ENCODE assay signal across 8 mouse cellular contexts in genomic region chr4:147940576-147941044, GRCm38 (mm10). TPM values are rescaled to one million over a fixed set of nuclear protein-coding genes. Genes with fewer than 3 reads are reported as not detected.
DNase-seq lines count a peak whose midpoint lies in the region; ATAC-seq and TF ChIP-seq lines count a peak whose summit lies in the region.

2510039O18Rik (plus strand) TSS chr4:147940895.

- 2% methylated on average over 19 of the region's 35 CpGs for WGBS in embryonic facial prominence, embryonic 14.5 days
- under 1% methylated on average over 35 of the region's 35 CpGs for WGBS in heart, adult 2 months
- WGBS in limb, embryonic 14.5 days = under 1% methylated on average over 24 of the region's 35 CpGs
- WGBS in midbrain, postnatal 0 days = 4% methylated on average over 15 of the region's 35 CpGs

- peak; percentile 77; the same call in 1 of the 2 replicates for TF ChIP-seq POLR2A in heart, adult 2 months (IDR thresholded peaks at IDR 0.05; ENCODE audit: insufficient read depth, low read depth, low read length)
- TF ChIP-seq POLR2A in limb, embryonic 14.5 days (IDR thresholded peaks at IDR 0.05; ENCODE audit: borderline replicate concordance, extremely low read depth, insufficient read depth, insufficient read length) = no peak

- ATAC-seq in embryonic facial prominence, embryonic 14.5 days (ENCODE audit: low read depth) = peak; percentile 61
- ATAC-seq in limb, embryonic 14.5 days (ENCODE audit: low FRiP score, low read depth) = peak; percentile 73
- ATAC-seq in midbrain, postnatal 0 days (ENCODE audit: low FRiP score) = peak; percentile 61

- H3K36me3 ChIP-seq in embryonic facial prominence, embryonic 14.5 days (ENCODE audit: control insufficient read depth, insufficient read depth, low read length) = peaks cover 26% of the 10 kb centered on the region
- H3K36me3 ChIP-seq in heart, adult 2 months (ENCODE audit: control insufficient read depth, insufficient read depth, low read length) = peaks cover 16% of the 10 kb centered on the region
- peaks cover 32% of the 10 kb centered on the region for H3K36me3 ChIP-seq in limb, embryonic 14.5 days (ENCODE audit: control insufficient read depth, insufficient read depth, low read length)
- peaks cover 22% of the 10 kb centered on the region for H3K36me3 ChIP-seq in midbrain, postnatal 0 days (ENCODE audit: insufficient read depth, low read length)

- peaks cover 5% of the 10 kb centered on the region for H3K79me2 ChIP-seq in heart, adult 2 months (replicated peaks; ENCODE audit: control insufficient read depth, insufficient read depth, low read length)

- no peaks in the 10 kb centered on the region for H3K27me3 ChIP-seq in embryonic facial prominence, embryonic 14.5 days (replicated peaks; ENCODE audit: control insufficient read depth, insufficient read depth, low read length)
- H3K27me3 ChIP-seq in heart, adult 2 months (ENCODE audit: control insufficient read depth, insufficient read depth, low read length) = no peaks in the 10 kb centered on the region
- H3K27me3 ChIP-seq in limb, embryonic 14.5 days (ENCODE audit: control insufficient read depth, insufficient read depth, low read length) = no peaks in the 10 kb centered on the region
- 0 out of 2 replicates have a peak, but pooled peaks cover 2% of the 10 kb centered on the region for H3K27me3 ChIP-seq in midbrain, postnatal 0 days (ENCODE audit: insufficient read depth, low read length)

- TF ChIP-seq EP300 in heart, adult 2 months (IDR thresholded peaks at IDR 0.05; ENCODE audit: insufficient read depth, low read depth, low read length) = no peak

- DNase-seq in 3T3-L1 (ENCODE audit: low read depth, low spot score) = peak; percentile 90
- DNase-seq in adrenal gland, postnatal 4 days (ENCODE audit: low spot score in 2 of 2) = peak; percentile 49 to 81
- peak; percentile 97 for DNase-seq in embryonic facial prominence, embryonic 14.5 days (ENCODE audit: low spot score)
- DNase-seq in heart, adult 2 months = peak; percentile 86 to 89
- DNase-seq in kidney, adult 8-10 months = peak; percentile 82 to 84
- peak; percentile 97 for DNase-seq in limb, embryonic 14.5 days (ENCODE audit: low spot score)
- DNase-seq in midbrain, postnatal 0 days (ENCODE audit: low spot score) = peak; percentile 93
- DNase-seq in spleen, postnatal 14 days (ENCODE audit: low spot score in 2 of 2) = peak; percentile 72 to 82

- intact Hi-C loops in heart, adult 2 months (cut with DNase I) = no loop called here

- TF ChIP-seq CTCF in heart, adult 2 months (IDR thresholded peaks at IDR 0.05) = no peak
- 0 out of 2 replicates have a peak, but pooled peaks have one; percentile 3 for TF ChIP-seq CTCF in midbrain, postnatal 0 days (IDR thresholded peaks at IDR 0.05)

- peak within 1 kb of the TSS; percentile 91 for H3K27ac ChIP-seq in embryonic facial prominence, embryonic 14.5 days (replicated peaks; ENCODE audit: low read depth, low read length)
- H3K27ac ChIP-seq in heart, adult 2 months = peak within 1 kb of the TSS; percentile 94
- peak within 1 kb of the TSS; percentile 93 for H3K27ac ChIP-seq in limb, embryonic 14.5 days (replicated peaks; ENCODE audit: low read depth, low read length)
- H3K27ac ChIP-seq in midbrain, postnatal 0 days (ENCODE audit: low read depth, low read length) = peak within 1 kb of the TSS; percentile 66

- peak within 1 kb of the TSS; percentile 98 for H3K4me2 ChIP-seq in embryonic facial prominence, embryonic 14.5 days (ENCODE audit: low read depth, low read length)
- H3K4me2 ChIP-seq in limb, embryonic 14.5 days (replicated peaks; ENCODE audit: low read depth, low read length, severe bottlenecking) = peak within 1 kb of the TSS; percentile 93
- H3K4me2 ChIP-seq in midbrain, postnatal 0 days (ENCODE audit: low read depth, low read length, poor library complexity, severe bottlenecking) = peak within 1 kb of the TSS; percentile 99

- H3K4me1 ChIP-seq in embryonic facial prominence, embryonic 14.5 days (ENCODE audit: control insufficient read depth, insufficient read depth, low read length) = peaks cover 56% of the 10 kb centered on the region
- peaks cover 25% of the 10 kb centered on the region for H3K4me1 ChIP-seq in heart, adult 2 months (ENCODE audit: control insufficient read depth, insufficient read depth, low read length)
- peaks cover 46% of the 10 kb centered on the region for H3K4me1 ChIP-seq in limb, embryonic 14.5 days (ENCODE audit: control insufficient read depth, insufficient read depth, low read length)
- H3K4me1 ChIP-seq in midbrain, postnatal 0 days (ENCODE audit: insufficient read depth, low read length) = peaks cover 8% of the 10 kb centered on the region; the same call in 1 of the 2 replicates

- peak within 1 kb of the TSS; percentile 77 for H3K9ac ChIP-seq in embryonic facial prominence, embryonic 14.5 days (ENCODE audit: low read depth, low read length)
- H3K9ac ChIP-seq in heart, adult 2 months (ENCODE audit: low read depth, low read length) = peak within 1 kb of the TSS; percentile 95
- H3K9ac ChIP-seq in limb, embryonic 14.5 days (ENCODE audit: low read depth, low read length, severe bottlenecking) = peak within 1 kb of the TSS; percentile 82
- peak within 1 kb of the TSS; percentile 80 for H3K9ac ChIP-seq in midbrain, postnatal 0 days (replicated peaks; ENCODE audit: low read length, poor library complexity, severe bottlenecking)

- peak within 1 kb of the TSS; percentile 91 for H3K4me3 ChIP-seq in embryonic facial prominence, embryonic 14.5 days (ENCODE audit: low read depth, low read length)
- H3K4me3 ChIP-seq in heart, adult 2 months = peak within 1 kb of the TSS; percentile 84
- H3K4me3 ChIP-seq in limb, embryonic 14.5 days (replicated peaks; ENCODE audit: low read length) = peak within 1 kb of the TSS; percentile 89
- H3K4me3 ChIP-seq in midbrain, postnatal 0 days (ENCODE audit: low read depth, low read length) = peak within 1 kb of the TSS; percentile 96

- no peaks in the 10 kb centered on the region for H3K9me3 ChIP-seq in embryonic facial prominence, embryonic 14.5 days (ENCODE audit: control insufficient read depth, low read length)
- H3K9me3 ChIP-seq in limb, embryonic 14.5 days (ENCODE audit: control insufficient read depth, low read length) = no peaks in the 10 kb centered on the region
- H3K9me3 ChIP-seq in midbrain, postnatal 0 days (ENCODE audit: low read length) = no peaks in the 10 kb centered on the region

RNA-seq across cellular contexts. Expression of gene 2510039O18Rik, which starts in this region (rescaled TPM):
- total RNA-seq in adrenal gland, postnatal 4 days (2021) = 10 to 100 TPM; 52.3 to 53.8 TPM
- polyA plus RNA-seq in embryonic facial prominence, embryonic 14.5 days (2014; fragmentation: Nextera tagmentation; extraction: Ambion mirVana) = 23.0 and 23.4 TPM in 2 replicates
- total RNA-seq in heart, adult 2 months (2021) = 10 to 100 TPM; 38.9 to 41.9 TPM
- polyA plus RNA-seq in heart, adult 2 months (2012; rRNA removed) = 41.2 and 42.3 TPM in 2 replicates
- 63.2 and 88.2 TPM in 2 replicates for polyA plus RNA-seq in limb, embryonic 14.5 days (2012; rRNA removed)
- 25.9 and 29.9 TPM in 2 replicates for polyA plus RNA-seq in limb, embryonic 14.5 days (2014; fragmentation: Nextera tagmentation; extraction: Ambion mirVana)
- total RNA-seq in midbrain, postnatal 0 days (2014; rRNA removed) = 56.8 and 68.3 TPM in 2 replicates
- polyA plus RNA-seq in midbrain, postnatal 0 days (2015; fragmentation: Nextera tagmentation; extraction: Ambion mirVana) = 10.6 and 12.3 TPM in 2 replicates

Comparison
In these comparisons a context has a peak if more than half of its experiments do, and no peak if none do; other contexts are left out.
1. Peak in every context shown above with its lines: DNase-seq, ATAC-seq, H3K4me3 ChIP-seq and H3K27ac ChIP-seq.